Mouse (Mus musculus) erythroblast, embryonic 14.5 days (primary cell): Measurements from ENCODE around the gene Copb1. TPM values are rescaled to one million over a fixed set of nuclear protein-coding genes. Genes with fewer than 3 reads are reported as not detected.

Experiments used
- H3K27me3 ChIP-seq: 2 replicates; pipeline ENCODE4 v1.6.1; 2012; ENCODE audit warnings: inconsistent platforms; ENCODE audit not compliant: control insufficient read depth
- H3K36me3 ChIP-seq: 2 replicates; pipeline ENCODE4 v1.6.1; 2012; ENCODE audit warnings: mild to moderate bottlenecking, inconsistent platforms; ENCODE audit not compliant: control insufficient read depth
- H3K4me1 ChIP-seq: 2 replicates; pipeline ENCODE4 v1.6.1; 2012; ENCODE audit warnings: inconsistent platforms; ENCODE audit not compliant: control insufficient read depth
- H3K4me3 ChIP-seq: replicated peaks from 2 replicates; pipeline ENCODE3; 2012; ENCODE audit warnings: moderate library complexity, mild to moderate bottlenecking, inconsistent platforms
- H3K9me3 ChIP-seq: 2 replicates; pipeline ENCODE4 v1.6.1; 2012; ENCODE audit warnings: low read length, inconsistent platforms, mixed read lengths; ENCODE audit not compliant: control insufficient read depth
- GATA1 ChIP-seq: IDR thresholded peaks from 2 replicates; pipeline ENCODE4 v1.6.1; 2012; ENCODE audit warnings: low read length, inconsistent platforms, mixed read lengths
- TAL1 ChIP-seq: IDR thresholded peaks from 3 replicates; pipeline ENCODE4 v1.6.1; 2012; ENCODE audit warnings: low read length, inconsistent platforms, mixed read lengths
- polyA plus RNA-seq: library from polyadenylated mRNA; stranded (reverse); fragments of >175 nt; gene quantifications from 2 replicates; pipeline ENCODE4 v1.2.3, GENCODE M21; 2012

Copb1 gene
- polyA plus RNA-seq: 0.14 and 0.22 TPM in 2 replicates

DNA sequence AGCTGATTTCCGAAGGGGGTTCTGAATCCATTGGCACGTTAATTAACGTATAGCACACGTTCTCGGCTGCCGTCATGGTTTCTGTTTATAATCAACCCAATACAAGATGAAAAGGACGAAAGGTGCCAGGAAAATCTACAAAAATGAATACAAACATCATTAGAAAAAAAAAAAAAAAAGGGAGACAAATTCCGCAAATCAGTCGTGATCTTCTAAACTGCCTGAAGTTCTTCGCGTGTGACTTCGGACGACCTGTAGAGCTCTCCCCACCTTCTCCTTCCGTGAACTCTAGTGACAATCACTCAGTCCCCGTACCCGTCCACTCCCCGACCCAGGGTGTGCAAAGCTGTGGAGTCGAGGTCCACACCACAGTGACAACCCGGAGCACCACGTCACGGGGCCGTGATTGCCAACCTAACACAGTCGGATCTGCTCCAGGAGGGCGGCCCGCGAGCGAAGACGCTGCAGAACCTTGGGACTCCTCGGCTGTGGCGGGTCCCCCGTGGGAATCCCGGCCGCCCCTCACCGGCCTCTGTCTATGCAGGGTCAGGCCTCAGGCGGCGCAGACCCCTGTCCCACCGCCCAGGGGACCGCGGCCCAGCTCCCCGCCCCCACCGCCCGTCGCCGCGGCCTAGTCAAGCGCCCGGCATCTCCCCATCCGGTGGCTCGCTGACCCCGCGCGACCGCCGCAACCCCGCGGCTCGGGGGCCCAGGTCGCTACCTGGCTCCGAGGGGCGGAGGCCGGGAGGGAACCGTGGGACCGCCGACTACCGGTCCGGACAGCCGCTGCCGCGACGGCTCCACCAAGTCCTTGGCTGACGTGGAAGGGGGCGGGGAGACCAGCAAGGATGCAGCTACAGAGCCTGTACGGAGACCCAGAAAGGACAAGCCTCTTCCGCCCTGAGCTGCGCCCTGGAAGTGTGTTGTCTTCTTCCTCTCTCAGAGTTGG is at the start of gene Copb1:
Copb1 (minus strand) TSS at position 827 of the 949 bp plus-strand sequence.
- H3K4me3 ChIP-seq: peak within 1 kb of the TSS; percentile 86
- peaks cover 19% of the 10 kb centered on the region for H3K4me1 ChIP-seq
- H3K36me3 ChIP-seq: peaks cover 19% of the 10 kb centered on the region
- H3K9me3 ChIP-seq: no peaks in the 10 kb centered on the region
- H3K27me3 ChIP-seq: no peaks in the 10 kb centered on the region
- TF ChIP-seq TAL1: no peak
- TF ChIP-seq GATA1: no peak

- H3K27me3 ChIP-seq: no peaks in the 10 kb centered on the region
- TF ChIP-seq TAL1 (no peak), GATA1 (no peak)
- no peaks in the 10 kb centered on the region for H3K4me1 ChIP-seq
- no peaks in the 10 kb centered on the region for H3K9me3 ChIP-seq
- H3K4me3 ChIP-seq: no peak overlapping the region
- H3K36me3 ChIP-seq: no peaks in the 10 kb centered on the region
These were observed 46.8 kb upstream of the Copb1 start for GRCm38 (mm10) chr7:114301293-114301782.

DNA sequence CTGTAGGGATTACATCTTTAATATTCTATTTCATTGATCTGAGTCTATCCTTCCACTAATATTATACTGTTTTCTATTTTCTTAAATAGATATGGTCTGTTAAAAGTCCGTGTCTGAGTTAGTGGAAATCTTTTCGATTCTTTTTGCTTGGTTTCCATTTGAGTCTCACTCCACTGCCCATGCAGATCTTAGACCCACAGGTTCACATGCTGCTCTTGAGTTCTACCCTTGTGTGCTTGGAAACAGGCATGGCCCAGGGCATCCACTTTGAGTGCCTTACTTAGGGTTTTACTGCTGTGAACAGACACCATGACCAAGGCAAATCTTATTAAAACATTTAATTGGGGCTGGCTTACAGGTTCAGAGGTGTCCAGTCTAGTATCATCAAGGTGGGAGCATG is 46.3 kb upstream of the Copb1 start:
- no peaks in the 10 kb centered on the region for H3K4me1 ChIP-seq

DNA sequence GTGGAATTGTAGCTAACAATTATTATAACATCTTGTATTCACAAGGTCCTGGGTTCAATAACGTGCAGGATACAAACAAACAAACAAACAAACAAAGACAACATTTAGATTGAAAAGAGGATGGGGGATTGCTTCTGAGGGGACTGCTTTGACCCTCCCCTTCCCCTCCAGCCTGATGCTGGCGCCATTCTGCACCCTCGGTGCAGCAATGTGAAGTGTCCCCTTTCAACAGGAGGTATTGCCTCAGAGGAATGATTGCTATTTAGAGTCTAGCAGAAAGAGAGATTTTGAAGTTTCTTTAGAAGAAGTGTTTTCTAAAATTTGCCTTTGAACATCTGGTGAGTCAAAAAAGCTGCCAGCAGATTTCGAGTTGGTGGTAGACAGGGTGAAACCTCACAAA is 44.7 kb upstream of the Copb1 start:
- no peaks in the 10 kb centered on the region for H3K36me3 ChIP-seq
- H3K9me3 ChIP-seq: no peaks in the 10 kb centered on the region
- no peaks in the 10 kb centered on the region for H3K27me3 ChIP-seq
- TF ChIP-seq GATA1 (no peak), TAL1 (no peak)
- no peak overlapping the region for H3K4me3 ChIP-seq
- no peaks in the 10 kb centered on the region for H3K4me1 ChIP-seq

More for the DNA sequence above, 46.3 kb upstream of the Copb1 start:
- Histone ChIP-seq H3K9me3 (no peaks in the 10 kb centered on the region), H3K27me3 (no peaks in the 10 kb centered on the region), H3K4me3 (no peak overlapping the region), H3K36me3 (no peaks in the 10 kb centered on the region)
- TF ChIP-seq TAL1 (no peak), GATA1 (no peak)

- Histone ChIP-seq H3K4me3 (no peak overlapping the region), H3K9me3 (no peaks in the 10 kb centered on the region), H3K4me1 (peaks cover 7% of the 10 kb centered on the region), H3K36me3 (no peaks in the 10 kb centered on the region), H3K27me3 (no peaks in the 10 kb centered on the region)
- TF ChIP-seq GATA1 (no peak), TAL1 (no peak)
These were observed 40.2 kb upstream of the Copb1 start for GRCm38 (mm10) chr7:114294698-114295097.

DNA sequence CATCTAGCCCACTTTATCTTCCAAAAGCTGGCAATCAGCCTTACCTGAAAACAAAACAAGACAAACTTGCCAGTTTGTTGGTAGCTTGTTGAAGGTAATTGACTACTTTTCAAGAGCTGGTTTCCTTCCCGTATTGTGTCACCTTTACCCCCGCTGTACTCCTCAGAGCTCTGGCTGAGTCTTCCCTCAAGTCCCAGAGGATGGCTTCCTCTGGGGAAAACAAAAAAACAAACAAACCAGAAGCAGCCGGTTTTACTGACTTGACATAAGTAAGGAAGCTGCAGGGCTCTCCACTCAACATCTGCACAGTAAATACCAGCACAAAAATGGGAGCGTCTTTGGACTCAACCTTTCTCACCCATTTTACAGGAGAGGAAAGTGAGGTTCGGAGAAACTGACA is 39.4 kb upstream of the Copb1 start:
- no peaks in the 10 kb centered on the region for H3K36me3 ChIP-seq
- TF ChIP-seq TAL1: no peak
- no peaks in the 10 kb centered on the region for H3K9me3 ChIP-seq
- H3K4me1 ChIP-seq: peaks cover 7% of the 10 kb centered on the region
- H3K27me3 ChIP-seq: no peaks in the 10 kb centered on the region
- no peak overlapping the region for H3K4me3 ChIP-seq

DNA sequence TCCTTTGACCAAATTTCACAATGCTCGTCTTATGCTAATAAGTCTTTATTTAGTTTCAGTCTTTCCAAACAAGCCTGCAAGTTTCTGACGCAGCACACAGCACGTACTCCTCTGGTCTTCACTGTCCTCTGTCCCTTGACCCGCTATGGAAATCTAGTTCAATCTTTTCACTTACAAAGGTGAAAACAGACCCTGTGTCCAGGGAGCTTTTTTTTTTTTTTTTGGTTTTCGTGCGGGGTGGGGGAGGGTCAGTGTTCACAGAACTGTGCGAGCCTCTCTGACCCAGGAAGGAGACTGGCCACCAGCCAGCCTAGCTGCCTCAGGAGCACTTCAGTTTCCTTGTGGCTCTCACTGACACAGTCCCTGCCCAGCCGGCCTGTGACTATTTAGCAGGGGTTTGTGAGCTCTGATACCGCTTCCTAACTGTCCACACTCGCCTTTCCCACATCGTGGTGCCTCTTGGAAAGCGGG is 38.0 kb upstream of the Copb1 start:
- no peak for TF ChIP-seq TAL1
- TF ChIP-seq GATA1: no peak
- H3K4me1 ChIP-seq: peaks cover 7% of the 10 kb centered on the region
- H3K4me3 ChIP-seq: peak overlapping the region; percentile 31
- no peaks in the 10 kb centered on the region for H3K27me3 ChIP-seq
- no peaks in the 10 kb centered on the region for H3K9me3 ChIP-seq
- no peaks in the 10 kb centered on the region for H3K36me3 ChIP-seq

DNA sequence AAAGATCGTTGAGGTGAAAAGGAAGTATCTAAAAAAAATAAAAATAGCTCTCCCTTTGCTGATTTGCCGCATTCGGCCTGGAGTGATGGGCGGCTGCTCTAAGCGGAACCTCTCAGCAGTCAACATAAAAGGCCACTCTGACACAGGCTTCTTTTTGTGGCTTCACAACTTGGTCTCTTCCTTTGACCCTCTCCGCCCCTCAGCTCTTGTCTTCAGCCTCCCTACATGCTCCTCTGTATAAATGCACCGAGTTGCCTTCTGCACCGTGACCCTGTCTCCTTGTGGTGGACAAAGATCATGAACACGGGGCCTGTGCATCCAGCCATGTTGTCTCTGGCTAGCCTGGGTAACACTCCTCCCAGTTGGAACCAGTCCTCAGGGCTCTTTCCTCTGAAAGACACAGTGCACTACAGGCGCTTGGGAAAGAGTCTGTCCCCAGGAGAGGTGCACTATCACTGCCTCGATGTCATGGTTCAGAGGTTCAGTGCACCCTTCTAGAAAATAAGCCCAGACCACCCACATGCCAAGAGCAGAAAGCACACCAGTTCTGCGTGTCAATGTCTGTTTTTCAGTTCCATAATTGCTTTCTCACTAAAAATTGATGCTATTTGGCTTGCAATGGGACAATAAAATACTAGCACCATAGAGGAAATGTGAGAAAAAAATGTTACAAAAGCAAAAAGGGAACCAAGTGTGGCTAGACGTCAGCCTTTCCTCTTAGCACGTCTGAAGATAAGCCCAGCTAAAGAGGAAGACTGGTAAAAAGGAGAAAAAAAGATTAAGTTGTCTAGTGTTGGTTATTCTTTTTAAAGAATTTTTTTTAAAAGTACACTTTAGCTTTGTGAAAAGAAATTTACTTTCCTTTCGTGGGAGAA is 37.2 kb upstream of the Copb1 start:
- H3K4me3 ChIP-seq: no peak overlapping the region
- H3K27me3 ChIP-seq: no peaks in the 10 kb centered on the region
- TF ChIP-seq TAL1 (no peak), GATA1 (no peak)
- H3K36me3 ChIP-seq: no peaks in the 10 kb centered on the region
- no peaks in the 10 kb centered on the region for H3K9me3 ChIP-seq
- peaks cover 7% of the 10 kb centered on the region for H3K4me1 ChIP-seq

GRCm38 (mm10) chr7:114290078-114290506 is 35.6 kb upstream of the Copb1 start:
- Histone ChIP-seq H3K9me3 (no peaks in the 10 kb centered on the region), H3K27me3 (no peaks in the 10 kb centered on the region), H3K4me3 (no peak overlapping the region), H3K4me1 (peaks cover 7% of the 10 kb centered on the region), H3K36me3 (no peaks in the 10 kb centered on the region)
- TF ChIP-seq GATA1 (no peak), TAL1 (no peak)
